Mouse (Mus musculus) liver, postnatal 0 days (tissue): ENCODE data around the gene Lenep.

ENCODE experiments used
- CTCF ChIP-seq: sonication (generic); IDR thresholded peaks from 2 replicates; pipeline ENCODE4 v1.5.1; 2016; ENCODE audit warnings: antibody characterized with exemption, low read depth
- EP300 ChIP-seq: IDR thresholded peaks from 2 replicates; pipeline ENCODE4 v1.6.1; 2016; ENCODE audit warnings: antibody characterized with exemption, low read depth, mild to moderate bottlenecking

GRCm38 (mm10) chr3:89420421-89420820 is 17.8 kb upstream of the Lenep start:
- TF ChIP-seq CTCF: no peak
- TF ChIP-seq EP300: no peak
